Mouse (Mus musculus) thymus, postnatal 0 days (tissue): ENCODE measurements around the gene Ltbp1. TPM values are rescaled to one million over a fixed set of nuclear protein-coding genes. Genes with fewer than 3 reads are reported as not detected.

Experiments used
- DNase-seq: peaks from one replicate; pipeline ENCODE4 v3.0.0-alpha.2; 2015; ENCODE audit warnings: low spot score
- polyA plus RNA-seq: library from polyadenylated mRNA; unstranded; fragments of >200 nt; fragmentation: Nextera tagmentation; extraction: Ambion mirVana; gene quantifications from 2 replicates; pipeline ENCODE4 v1.2.1, GENCODE M21; 2015

Ltbp1 gene
- polyA plus RNA-seq, 1 experiment from 2014 or later: 1.9 TPM

DNA sequence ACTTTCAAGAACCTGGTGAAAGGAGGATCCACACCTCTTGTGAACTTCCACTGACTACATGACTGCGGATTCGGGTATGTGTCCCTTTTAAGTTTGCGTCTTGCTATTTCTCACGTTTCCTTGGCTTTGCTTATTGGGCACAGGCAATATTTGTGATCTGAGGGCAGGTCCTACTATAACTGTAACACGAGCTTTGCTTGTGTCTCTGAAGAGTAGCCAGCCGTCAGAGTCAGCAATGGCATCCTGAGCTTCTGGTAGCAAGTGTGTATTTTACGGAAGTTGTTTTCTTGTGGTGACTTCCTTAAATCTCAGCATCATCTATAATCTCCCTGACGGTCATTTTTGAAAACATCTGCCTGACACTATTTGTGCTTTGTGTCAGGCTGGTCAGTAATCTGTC is 430.7 kb downstream of the Ltbp1 start:
- no peak for DNase-seq

DNA sequence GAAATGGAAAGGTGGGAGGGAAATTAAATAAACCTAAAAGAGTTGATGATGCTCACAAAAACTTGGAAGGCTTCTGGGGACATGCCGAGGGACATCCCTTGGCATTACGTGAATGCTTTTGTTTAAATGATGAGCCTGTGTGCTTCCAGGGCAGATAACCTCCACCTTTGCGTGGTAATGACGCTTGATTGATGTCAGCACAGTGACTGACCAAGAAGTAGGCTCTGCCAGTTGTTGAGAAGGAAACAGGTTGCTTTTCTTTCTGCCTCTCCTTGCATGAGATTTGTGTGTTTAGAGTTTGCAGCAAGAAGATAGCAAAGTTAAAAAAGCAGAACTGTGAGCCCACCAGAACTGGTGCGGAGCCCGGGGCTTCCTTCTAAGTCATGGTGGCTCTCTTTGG is 431.5 kb downstream of the Ltbp1 start:
- no peak for DNase-seq

DNA sequence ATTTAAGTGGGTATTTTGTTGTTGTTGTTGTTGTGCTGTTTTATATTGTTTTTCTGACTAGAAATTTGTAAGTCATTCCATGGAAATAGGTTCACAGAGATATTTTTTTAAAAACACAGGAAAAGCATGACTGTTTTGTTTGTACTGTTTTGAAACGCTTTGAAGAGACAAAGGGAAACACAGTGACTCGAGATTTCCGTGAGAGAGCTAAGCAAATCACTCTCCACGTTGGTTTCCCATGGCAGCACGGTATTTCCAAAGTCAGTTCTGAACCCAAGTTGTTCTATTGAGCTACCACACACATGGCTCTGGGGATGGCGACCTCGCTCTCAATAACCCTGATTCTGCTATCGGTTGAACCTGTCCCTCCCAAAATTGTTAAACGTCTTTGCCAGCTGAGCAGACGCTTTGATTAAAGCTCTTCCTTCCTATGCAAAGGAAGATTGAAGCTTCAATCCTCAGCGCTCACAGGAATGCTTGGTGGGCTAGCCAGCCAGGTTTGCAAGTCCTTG is 431.9 kb downstream of the Ltbp1 start:
- DNase-seq: no peak

DNA sequence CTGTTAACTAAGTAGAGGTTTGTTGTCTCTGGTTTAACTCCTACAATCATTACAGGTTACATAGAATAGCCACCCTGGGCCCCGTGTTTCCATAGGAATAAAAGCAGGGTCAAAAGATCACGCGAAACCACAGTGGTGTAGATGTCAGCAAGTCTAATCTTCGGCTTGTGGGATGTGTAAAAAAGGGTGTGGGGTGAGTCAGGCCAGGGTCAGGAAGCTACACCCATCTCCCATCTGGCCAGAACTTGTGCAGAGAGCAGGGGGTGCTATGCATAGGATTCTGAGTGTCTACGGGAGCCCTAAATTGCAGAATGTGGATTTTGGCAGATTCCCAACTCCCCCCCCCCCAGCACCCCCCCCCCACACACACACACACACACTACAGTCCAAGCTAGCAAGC is 432.8 kb downstream of the Ltbp1 start:
- DNase-seq: no peak

DNA sequence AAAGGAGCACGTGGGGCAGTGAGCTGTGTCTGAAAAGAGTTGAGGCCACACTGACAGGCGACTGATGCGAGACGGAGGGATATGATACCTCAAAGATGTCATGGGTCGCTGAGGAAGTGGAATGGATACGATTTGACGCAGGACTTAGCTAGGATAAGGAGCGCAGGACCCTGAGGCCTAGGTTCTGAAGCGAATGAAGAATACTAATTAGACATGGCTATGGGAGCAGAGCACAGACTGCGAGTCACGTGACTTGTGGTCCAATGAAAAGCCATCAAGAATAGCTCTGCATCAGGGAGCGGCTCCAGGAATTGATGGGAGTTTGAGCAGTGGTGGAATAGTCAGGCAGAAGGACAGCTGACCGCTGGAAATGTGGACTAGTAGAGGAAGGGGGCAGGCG is 433.7 kb downstream of the Ltbp1 start:
- DNase-seq: no peak

DNA sequence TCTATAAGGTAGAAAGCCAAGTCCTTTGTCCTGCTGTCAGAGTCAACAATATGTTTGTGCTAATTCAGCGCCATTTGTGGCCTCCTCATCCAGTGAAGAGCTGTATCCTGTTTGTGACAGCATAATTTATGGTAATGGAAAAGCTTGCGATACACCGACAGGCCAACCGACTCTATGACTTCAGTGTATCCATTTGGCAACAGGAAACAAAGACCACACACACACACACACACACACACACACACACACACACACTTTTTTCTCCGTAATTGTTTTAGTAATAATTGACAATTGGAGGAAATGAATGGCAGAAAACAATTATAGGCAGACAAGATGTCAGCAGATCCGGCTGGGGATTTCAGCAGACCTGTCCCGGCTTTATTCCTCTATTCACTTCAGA is 435.3 kb downstream of the Ltbp1 start:
- no peak for DNase-seq

DNA sequence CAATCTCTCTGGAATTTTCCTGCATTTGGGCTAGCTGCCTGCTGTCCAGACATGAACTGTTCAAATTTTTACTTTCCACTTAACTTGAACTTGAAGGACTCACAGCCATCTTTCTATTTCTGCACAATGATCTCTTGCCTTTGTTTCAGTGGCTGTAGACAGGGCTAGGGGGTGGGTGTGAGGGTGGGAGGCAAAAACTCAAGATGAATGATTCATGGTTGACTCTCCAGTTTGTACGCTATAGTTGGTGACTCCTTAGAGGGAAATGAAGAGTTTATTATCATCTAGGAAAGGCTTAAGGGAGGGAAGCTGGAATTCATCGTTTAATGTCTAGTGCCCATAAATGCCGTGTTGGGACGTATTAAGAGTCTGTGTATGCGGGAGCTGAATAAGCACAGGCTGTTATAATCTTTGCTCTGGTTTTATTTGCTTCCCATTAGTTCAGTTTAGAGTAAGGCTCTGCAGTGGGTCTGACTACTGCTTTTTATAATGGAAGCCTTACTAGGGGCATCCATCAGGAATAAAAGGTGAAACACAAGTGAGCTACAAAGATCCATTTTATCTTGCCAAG is 436.0 kb downstream of the Ltbp1 start:
- DNase-seq: no peak
